Mouse (Mus musculus) frontal cortex, postnatal 14 days (tissue): ENCODE data around the gene Snrnp25.

ENCODE experiments used
- DNase-seq, 2 experiments: peaks; one replicate each; pipeline ENCODE4 v3.0.0; 2022; ENCODE audit warnings: low spot score in 2 of 2

Snrnp25 gene

GRCm38 (mm10) chr11:32244064-32244463 is 38.8 kb downstream of the Snrnp25 start:
- no peak for DNase-seq

- no peak for DNase-seq
These were observed 39.4 kb downstream of the Snrnp25 start for GRCm38 (mm10) chr11:32244617-32245016.

GRCm38 (mm10) chr11:32245614-32246013 is 40.4 kb downstream of the Snrnp25 start:
- no peak for DNase-seq

GRCm38 (mm10) chr11:32247068-32247467 is 41.9 kb downstream of the Snrnp25 start:
- no peak for DNase-seq

- no peak for DNase-seq
These were observed 43.1 kb downstream of the Snrnp25 start for GRCm38 (mm10) chr11:32248350-32248749.

- DNase-seq, result no peak
These were observed 45.9 kb downstream of the Snrnp25 start for GRCm38 (mm10) chr11:32250880-32251763.

- DNase-seq, result no peak
These were observed 47.9 kb downstream of the Snrnp25 start for GRCm38 (mm10) chr11:32253121-32253520.

GRCm38 (mm10) chr11:32256146-32256545 is 50.9 kb downstream of the Snrnp25 start:
- DNase-seq, result no peak

GRCm38 (mm10) chr11:32256566-32256965 is 51.4 kb downstream of the Snrnp25 start:
- no peak for DNase-seq
